Mouse (Mus musculus) thymus, adult 2 months (tissue): ENCODE data around the gene Nrp1. TPM values are rescaled to one million over a fixed set of nuclear protein-coding genes. Genes with fewer than 3 reads are reported as not detected.

Source experiments
- DNase-seq: peaks from one replicate; pipeline ENCODE4 v3.0.0; 2021
- H3K27ac ChIP-seq: fragments of 200-500 bp; 2 replicates; pipeline ENCODE4 v1.5.1; 2012; ENCODE audit warnings: low read length, control low read depth; ENCODE audit not compliant: control insufficient read depth, insufficient read depth
- H3K27me3 ChIP-seq: fragments of 200-500 bp; 2 replicates; pipeline ENCODE4 v1.6.1; 2012; ENCODE audit warnings: mild to moderate bottlenecking, low read length, moderate library complexity, mixed read lengths; ENCODE audit not compliant: control insufficient read depth, insufficient read depth
- H3K36me3 ChIP-seq: fragments of 200-500 bp; 2 replicates; pipeline ENCODE4 v1.6.1; 2012; ENCODE audit warnings: mild to moderate bottlenecking, low read length, moderate library complexity; ENCODE audit not compliant: control insufficient read depth, insufficient read depth
- H3K4me1 ChIP-seq: fragments of 200-500 bp; replicated peaks from 2 replicates; pipeline ENCODE4 v1.6.1; 2012; ENCODE audit warnings: low read length; ENCODE audit not compliant: control insufficient read depth, insufficient read depth
- H3K4me3 ChIP-seq: fragments of 200-500 bp; 2 replicates; pipeline ENCODE4 v1.5.1; 2012; ENCODE audit warnings: mild to moderate bottlenecking, low read length, control low read depth, moderate library complexity; ENCODE audit not compliant: control insufficient read depth, insufficient read depth
- CTCF ChIP-seq: fragments of 200-500 bp; IDR thresholded peaks from 2 replicates; pipeline ENCODE4 v1.5.1; 2012; ENCODE audit warnings: mild to moderate bottlenecking, control low read depth, low read length, moderate library complexity, borderline replicate concordance; ENCODE audit not compliant: control insufficient read depth, poor library complexity, insufficient read depth; ENCODE audit errors: extremely low read depth
- POLR2A ChIP-seq: fragments of 200-500 bp; IDR thresholded peaks from 2 replicates; pipeline ENCODE4 v1.6.1; 2012; ENCODE audit warnings: mild to moderate bottlenecking, low read length, control low read depth, moderate library complexity; ENCODE audit not compliant: control insufficient read depth, poor library complexity, insufficient read depth; ENCODE audit errors: extremely low read depth
- WGBS: fragments of 180-500 bp; shearing (Covaris S2); methylation state at CpG from one replicate; pipeline ENCODE4 v1.1.7; 2018; 5-methylcytosine and 5-hydroxymethylcytosine counted together
- polyA plus RNA-seq: library from polyadenylated mRNA; depleted of rRNA; stranded (reverse); fragments of >200 nt; gene quantifications from 2 replicates; pipeline ENCODE4 v1.2.3, GENCODE M21; 2012

The Nrp1 gene
- polyA plus RNA-seq, 1 experiment: 18.4 TPM

DNA sequence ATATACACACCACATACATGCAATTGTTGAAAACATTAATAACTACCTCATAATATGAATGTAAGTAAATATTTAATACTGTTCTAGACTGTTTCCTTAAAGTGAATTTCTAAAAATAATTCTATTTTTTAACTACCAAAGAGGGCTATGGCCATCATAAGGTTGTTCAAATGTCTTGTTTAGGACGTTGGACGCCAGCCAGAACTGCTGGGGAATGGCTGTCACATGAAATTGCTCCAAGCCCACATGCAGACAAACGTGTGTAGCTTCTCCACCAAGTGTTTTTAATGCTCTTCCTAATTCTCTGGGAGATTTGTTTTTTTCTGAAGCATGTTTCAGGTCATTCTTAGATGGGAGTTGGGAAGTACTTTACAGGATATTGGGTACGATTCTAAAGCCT lies 55.0 kb downstream of the Nrp1 start:
- no peak overlapping the region for H3K27ac ChIP-seq
- DNase-seq: no peak
- no peak for TF ChIP-seq CTCF
- no peak for TF ChIP-seq POLR2A
- 90% methylated on average over 4 of the region's 4 CpGs for WGBS
- H3K27me3 ChIP-seq: no peaks in the 10 kb centered on the region
- H3K4me3 ChIP-seq: no peak overlapping the region
- 0 out of 2 replicates have a peak, but pooled peaks cover 4% of the 10 kb centered on the region for H3K4me1 ChIP-seq
- H3K36me3 ChIP-seq: no peaks in the 10 kb centered on the region

GRCm38 (mm10) chr8:128415730-128416684 lies 57.6 kb downstream of the Nrp1 start:
- no peak overlapping the region for H3K27ac ChIP-seq
- no peak for DNase-seq
- TF ChIP-seq POLR2A (no peak), CTCF (no peak)
- no peaks in the 10 kb centered on the region for H3K36me3 ChIP-seq
- H3K4me3 ChIP-seq: no peak overlapping the region
- WGBS: 89% methylated on average over 4 of the region's 4 CpGs
- peaks cover 7% of the 10 kb centered on the region; the same call in 1 of the 2 replicates for H3K4me1 ChIP-seq
- H3K27me3 ChIP-seq: no peaks in the 10 kb centered on the region

- DNase-seq: no peak
- no peak overlapping the region for H3K4me3 ChIP-seq
- TF ChIP-seq CTCF (no peak), POLR2A (no peak)
- peaks cover 7% of the 10 kb centered on the region; the same call in 1 of the 2 replicates for H3K4me1 ChIP-seq
- H3K27ac ChIP-seq: no peak overlapping the region
- H3K27me3 ChIP-seq: no peaks in the 10 kb centered on the region
- WGBS: 97% methylated on average over 2 of the region's 2 CpGs
- peaks cover 3% of the 10 kb centered on the region for H3K36me3 ChIP-seq
Observed at GRCm38 (mm10) chr8:128416896-128417295, 58.5 kb downstream of the Nrp1 start.

DNA sequence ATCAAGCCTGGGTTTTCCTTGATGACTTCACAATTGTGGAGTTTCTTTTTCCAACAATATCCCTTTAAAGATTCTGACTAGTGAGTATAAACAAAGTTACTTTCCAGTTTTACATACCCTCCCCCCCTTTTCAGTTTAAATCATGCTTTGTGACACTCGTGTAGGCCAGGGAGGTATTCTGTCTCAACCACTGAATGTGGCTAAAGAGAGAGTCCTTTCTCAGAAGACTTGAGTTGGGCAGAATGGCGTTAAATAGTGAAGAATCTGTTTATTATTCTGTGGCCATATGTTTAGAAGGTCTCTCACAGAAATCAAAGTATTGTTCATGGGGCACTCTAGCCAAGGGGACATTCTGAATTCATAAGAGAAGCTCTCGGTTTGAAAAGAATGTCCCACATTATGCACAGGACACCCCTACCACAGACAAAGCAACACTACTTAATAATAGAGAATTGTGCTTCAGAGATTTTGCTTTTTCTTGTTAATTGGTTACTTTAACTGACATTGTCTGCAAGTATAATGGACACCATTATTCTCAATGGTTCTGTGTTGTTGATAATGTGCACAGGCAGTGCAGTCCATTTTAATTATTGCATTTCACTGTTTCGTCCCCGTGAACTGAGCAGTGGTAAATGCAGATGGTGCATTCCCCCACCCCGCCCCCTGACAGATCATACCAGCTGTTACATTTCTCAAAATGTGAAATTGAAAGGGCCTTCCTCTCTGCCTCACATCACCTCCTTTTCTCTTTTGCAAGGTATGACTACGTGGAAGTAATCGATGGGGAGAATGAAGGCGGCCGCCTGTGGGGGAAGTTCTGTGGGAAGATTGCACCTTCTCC lies 59.8 kb downstream of the Nrp1 start:
- H3K27me3 ChIP-seq: no peaks in the 10 kb centered on the region
- 77% methylated on average over 10 of the region's 10 CpGs for WGBS
- H3K36me3 ChIP-seq: peaks cover 4% of the 10 kb centered on the region
- no peak overlapping the region for H3K4me3 ChIP-seq
- peaks cover 7% of the 10 kb centered on the region; the same call in 1 of the 2 replicates for H3K4me1 ChIP-seq
- no peak overlapping the region for H3K27ac ChIP-seq
- DNase-seq: no peak
- no peak for TF ChIP-seq CTCF
- TF ChIP-seq POLR2A: no peak

DNA sequence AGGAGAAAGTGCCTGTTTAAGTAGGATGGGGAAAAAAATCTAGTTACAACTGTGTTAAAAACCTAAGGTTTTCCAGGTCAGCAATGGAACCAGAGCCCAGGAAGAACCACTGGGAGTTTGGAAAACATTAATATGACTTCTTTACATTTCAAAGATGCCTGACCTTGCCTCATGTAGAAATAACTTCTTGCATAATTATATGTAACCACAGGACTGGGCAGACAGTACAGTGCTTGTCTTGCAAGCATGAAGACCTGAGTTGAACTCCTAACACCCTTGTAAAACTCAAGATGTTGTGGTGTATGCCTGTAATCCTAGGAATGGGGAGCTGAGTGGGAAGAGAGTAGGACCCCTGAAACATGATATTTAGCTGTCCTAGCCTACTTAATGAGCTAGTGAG lies 61.6 kb downstream of the Nrp1 start:
- no peak for DNase-seq
- Histone ChIP-seq H3K27me3 (no peaks in the 10 kb centered on the region), H3K36me3 (peaks cover 4% of the 10 kb centered on the region), H3K4me1 (peaks cover 7% of the 10 kb centered on the region; the same call in 1 of the 2 replicates), H3K4me3 (no peak overlapping the region), H3K27ac (no peak overlapping the region)
- no peak for TF ChIP-seq CTCF
- TF ChIP-seq POLR2A: no peak

- TF ChIP-seq POLR2A: no peak
- TF ChIP-seq CTCF: no peak
- no peaks in the 10 kb centered on the region for H3K27me3 ChIP-seq
- H3K4me3 ChIP-seq: no peak overlapping the region
- no peak overlapping the region for H3K27ac ChIP-seq
- peaks cover 4% of the 10 kb centered on the region for H3K36me3 ChIP-seq
- WGBS: 94% methylated on average over 1 of the region's 1 CpGs
- no peak for DNase-seq
- H3K4me1 ChIP-seq: peaks cover 7% of the 10 kb centered on the region; the same call in 1 of the 2 replicates
Observed at GRCm38 (mm10) chr8:128420402-128420801, 62.0 kb downstream of the Nrp1 start.

- no peak for DNase-seq
- no peak overlapping the region for H3K4me3 ChIP-seq
- TF ChIP-seq POLR2A: no peak
- TF ChIP-seq CTCF: no peak
- H3K4me1 ChIP-seq: no peaks in the 10 kb centered on the region
- H3K27me3 ChIP-seq: no peaks in the 10 kb centered on the region
- no peak overlapping the region for H3K27ac ChIP-seq
- H3K36me3 ChIP-seq: peaks cover 9% of the 10 kb centered on the region
Observed at GRCm38 (mm10) chr8:128423813-128424212, 65.4 kb downstream of the Nrp1 start.
